Mouse (Mus musculus): ENCODE measurements at regions not wholly inside any gene's neighbourhood (a gene's known extent, or its start where the extent isn't known, plus 50 kb on each side); places are given as distances from the start of the nearest gene placed in this dataset.

- Histone ChIP-seq H3K27ac (ENCODE audit: insufficient read depth, low read length) (no peak overlapping the region), H3K4me3 (replicated peaks; ENCODE audit: insufficient read depth, low read depth, low read length) (no peak overlapping the region), H3K27me3 (ENCODE audit: control insufficient read depth, insufficient read depth, low read length) (no peaks in the 10 kb centered on the region), H3K4me1 (ENCODE audit: control insufficient read depth, insufficient read depth, low read length) (no peaks in the 10 kb centered on the region)
- DNase-seq = no peak
- WGBS = 19% methylated on average over 6 of the region's 6 CpGs
- TF ChIP-seq POLR2A (IDR thresholded peaks at IDR 0.05; ENCODE audit: borderline replicate concordance, insufficient read depth, low read length) (no peak), CTCF (IDR thresholded peaks at IDR 0.05; ENCODE audit: borderline replicate concordance, insufficient read depth, low read depth, low read length) (no peak)
Measured at GRCm38 (mm10) chr10:122602394-122602793, 76.2 kb upstream of the Ppm1h start.

- Histone ChIP-seq H3K4me1 (ENCODE audit: control insufficient read depth, insufficient read depth, low read length) (no peaks in the 10 kb centered on the region), H3K27me3 (ENCODE audit: control insufficient read depth, insufficient read depth, low read length) (no peaks in the 10 kb centered on the region), H3K4me3 (replicated peaks; ENCODE audit: insufficient read depth, low read depth, low read length) (no peak overlapping the region), H3K27ac (ENCODE audit: insufficient read depth, low read length) (no peak overlapping the region)
- 56% methylated on average over 1 of the region's 1 CpGs for WGBS
- TF ChIP-seq CTCF (IDR thresholded peaks at IDR 0.05; ENCODE audit: borderline replicate concordance, insufficient read depth, low read depth, low read length) (no peak), POLR2A (IDR thresholded peaks at IDR 0.05; ENCODE audit: borderline replicate concordance, insufficient read depth, low read length) (no peak)
- no peak for DNase-seq
Measured at GRCm38 (mm10) chr10:122603960-122604359, 74.6 kb upstream of the Ppm1h start.

DNA sequence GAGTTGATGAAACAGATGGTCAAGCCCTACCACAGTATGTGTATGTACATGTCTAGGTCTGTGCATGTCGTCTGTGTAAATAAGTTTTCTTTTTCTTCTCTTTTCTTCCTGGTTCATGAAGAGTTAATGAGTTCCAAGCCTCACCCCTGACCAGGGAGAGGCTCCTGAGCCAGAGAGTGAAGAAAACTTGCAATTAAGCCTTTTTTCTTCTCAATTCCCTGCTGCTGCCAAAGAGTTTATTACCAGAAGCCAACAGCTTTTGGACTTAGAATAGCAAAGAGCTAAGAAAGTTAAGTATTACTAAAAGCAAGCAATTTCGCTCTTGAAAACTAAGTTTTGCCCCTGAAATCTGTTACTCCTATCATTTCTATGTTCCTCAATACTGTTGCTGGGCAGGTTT lies 65.3 kb upstream of the Ppm1h start:
- no peak overlapping the region for H3K27ac ChIP-seq (ENCODE audit: insufficient read depth, low read length)
- no peak for DNase-seq
- H3K4me1 ChIP-seq (ENCODE audit: control insufficient read depth, insufficient read depth, low read length) = no peaks in the 10 kb centered on the region
- H3K4me3 ChIP-seq (replicated peaks; ENCODE audit: insufficient read depth, low read depth, low read length) = no peak overlapping the region
- WGBS = 65% methylated on average over 2 of the region's 2 CpGs
- no peak for TF ChIP-seq CTCF (IDR thresholded peaks at IDR 0.05; ENCODE audit: borderline replicate concordance, insufficient read depth, low read depth, low read length)
- no peak for TF ChIP-seq POLR2A (IDR thresholded peaks at IDR 0.05; ENCODE audit: borderline replicate concordance, insufficient read depth, low read length)
- no peaks in the 10 kb centered on the region for H3K27me3 ChIP-seq (ENCODE audit: control insufficient read depth, insufficient read depth, low read length)

DNA sequence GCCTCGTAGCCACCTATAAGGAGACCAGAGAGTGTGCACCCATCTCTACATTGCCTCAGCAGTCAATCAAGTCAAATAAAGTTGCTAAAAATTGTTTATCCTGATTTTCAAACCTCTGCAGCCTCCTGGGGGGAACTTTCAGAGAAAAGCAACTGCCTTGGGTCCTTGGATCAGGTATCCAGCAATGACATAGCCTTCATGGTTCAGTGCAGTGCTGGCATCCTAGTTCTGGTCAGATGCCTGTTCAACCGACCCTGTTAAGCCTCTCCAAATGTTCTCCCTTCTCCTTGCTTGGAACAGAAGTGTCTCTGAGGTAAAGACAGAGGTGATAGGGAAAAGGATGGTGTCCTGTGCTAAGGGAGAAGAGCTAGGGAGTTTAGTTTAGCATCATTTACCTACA lies 64.7 kb upstream of the Ppm1h start:
- no peak overlapping the region for H3K27ac ChIP-seq (ENCODE audit: insufficient read depth, low read length)
- TF ChIP-seq POLR2A (IDR thresholded peaks at IDR 0.05; ENCODE audit: borderline replicate concordance, insufficient read depth, low read length) (no peak), CTCF (IDR thresholded peaks at IDR 0.05; ENCODE audit: borderline replicate concordance, insufficient read depth, low read depth, low read length) (no peak)
- WGBS = 49% methylated on average over 2 of the region's 2 CpGs
- H3K27me3 ChIP-seq (ENCODE audit: control insufficient read depth, insufficient read depth, low read length) = no peaks in the 10 kb centered on the region
- DNase-seq = no peak
- no peak overlapping the region for H3K4me3 ChIP-seq (replicated peaks; ENCODE audit: insufficient read depth, low read depth, low read length)
- no peaks in the 10 kb centered on the region for H3K4me1 ChIP-seq (ENCODE audit: control insufficient read depth, insufficient read depth, low read length)

DNA sequence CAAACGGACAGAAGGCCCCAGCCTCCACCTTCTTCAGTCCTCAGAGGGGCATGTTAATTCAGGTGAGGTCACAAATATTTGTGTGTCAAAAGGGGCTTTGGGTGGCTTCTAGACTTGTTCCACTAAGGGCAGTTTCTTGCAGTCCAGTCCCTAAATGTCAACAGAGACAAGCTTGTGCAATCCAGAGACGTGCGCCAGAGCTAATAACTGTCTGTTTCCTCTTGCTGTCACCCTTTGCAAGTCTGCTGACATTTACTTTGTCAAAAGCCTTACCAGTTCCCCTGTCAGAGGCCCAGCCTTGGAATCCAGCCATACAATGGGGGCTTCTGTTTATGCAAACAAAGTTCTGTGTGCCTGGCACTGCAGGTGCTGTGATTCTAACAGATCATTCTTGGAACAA lies 63.8 kb upstream of the Ppm1h start:
- WGBS = 76% methylated on average over 3 of the region's 3 CpGs
- no peak for DNase-seq
- no peak overlapping the region for H3K4me3 ChIP-seq (replicated peaks; ENCODE audit: insufficient read depth, low read depth, low read length)
- no peak for TF ChIP-seq POLR2A (IDR thresholded peaks at IDR 0.05; ENCODE audit: borderline replicate concordance, insufficient read depth, low read length)
- no peak for TF ChIP-seq CTCF (IDR thresholded peaks at IDR 0.05; ENCODE audit: borderline replicate concordance, insufficient read depth, low read depth, low read length)
- H3K27ac ChIP-seq (ENCODE audit: insufficient read depth, low read length) = no peak overlapping the region
- no peaks in the 10 kb centered on the region for H3K4me1 ChIP-seq (ENCODE audit: control insufficient read depth, insufficient read depth, low read length)
- H3K27me3 ChIP-seq (ENCODE audit: control insufficient read depth, insufficient read depth, low read length) = no peaks in the 10 kb centered on the region

GRCm38 (mm10) chr10:122615658-122616057 lies 62.9 kb upstream of the Ppm1h start:
- no peaks in the 10 kb centered on the region for H3K4me1 ChIP-seq (ENCODE audit: control insufficient read depth, insufficient read depth, low read length)
- H3K4me3 ChIP-seq (replicated peaks; ENCODE audit: insufficient read depth, low read depth, low read length) = no peak overlapping the region
- DNase-seq = no peak
- 93% methylated on average over 12 of the region's 12 CpGs for WGBS
- TF ChIP-seq CTCF (IDR thresholded peaks at IDR 0.05; ENCODE audit: borderline replicate concordance, insufficient read depth, low read depth, low read length) (no peak), POLR2A (IDR thresholded peaks at IDR 0.05; ENCODE audit: borderline replicate concordance, insufficient read depth, low read length) (no peak)
- H3K27ac ChIP-seq (ENCODE audit: insufficient read depth, low read length) = no peak overlapping the region
- no peaks in the 10 kb centered on the region for H3K27me3 ChIP-seq (ENCODE audit: control insufficient read depth, insufficient read depth, low read length)

- DNase-seq = no peak
- Histone ChIP-seq H3K27me3 (ENCODE audit: control insufficient read depth, insufficient read depth, low read length) (no peaks in the 10 kb centered on the region), H3K4me3 (replicated peaks; ENCODE audit: insufficient read depth, low read depth, low read length) (no peak overlapping the region), H3K27ac (ENCODE audit: insufficient read depth, low read length) (no peak overlapping the region), H3K4me1 (ENCODE audit: control insufficient read depth, insufficient read depth, low read length) (no peaks in the 10 kb centered on the region)
- TF ChIP-seq CTCF (IDR thresholded peaks at IDR 0.05; ENCODE audit: borderline replicate concordance, insufficient read depth, low read depth, low read length) = no peak
- TF ChIP-seq POLR2A (IDR thresholded peaks at IDR 0.05; ENCODE audit: borderline replicate concordance, insufficient read depth, low read length) = no peak
- WGBS = 20% methylated on average over 6 of the region's 6 CpGs
Measured at GRCm38 (mm10) chr10:122616385-122616784, 62.2 kb upstream of the Ppm1h start.

DNA sequence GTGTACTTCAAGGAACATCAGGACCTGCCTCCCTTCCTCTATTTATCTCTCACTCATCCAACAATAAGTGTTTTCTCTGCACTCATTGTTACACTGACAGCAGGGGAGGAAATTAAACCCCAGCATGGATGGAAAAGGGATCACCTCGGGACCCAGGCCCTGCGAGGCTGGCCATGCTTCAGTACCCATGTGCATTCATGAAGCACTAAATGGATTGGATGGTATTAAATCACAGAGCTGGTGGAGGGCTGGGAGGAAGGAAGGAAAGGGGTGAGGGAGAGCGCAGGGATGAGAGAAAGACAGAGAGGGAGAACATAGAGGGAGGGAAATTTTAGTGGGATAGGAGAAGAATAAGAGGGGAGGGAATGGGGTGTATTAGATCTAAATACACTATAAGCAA lies 59.7 kb upstream of the Ppm1h start:
- WGBS = 22% methylated on average over 3 of the region's 3 CpGs
- Histone ChIP-seq H3K27ac (ENCODE audit: insufficient read depth, low read length) (no peak overlapping the region), H3K4me1 (ENCODE audit: control insufficient read depth, insufficient read depth, low read length) (no peaks in the 10 kb centered on the region), H3K4me3 (replicated peaks; ENCODE audit: insufficient read depth, low read depth, low read length) (no peak overlapping the region), H3K27me3 (ENCODE audit: control insufficient read depth, insufficient read depth, low read length) (no peaks in the 10 kb centered on the region)
- no peak for DNase-seq
- TF ChIP-seq POLR2A (IDR thresholded peaks at IDR 0.05; ENCODE audit: borderline replicate concordance, insufficient read depth, low read length) (no peak), CTCF (IDR thresholded peaks at IDR 0.05; ENCODE audit: borderline replicate concordance, insufficient read depth, low read depth, low read length) (no peak)

All from cerebellum, adult 2 months (tissue).